Mouse (Mus musculus): ENCODE data around the gene Sesn2.
"Not testable (repeated sequence)": the region's sequence is repeated elsewhere in the genome, so short reads cannot be mapped to it uniquely, and the experiment has no call there.

Sesn2 gene

GRCm38 (mm10) chr4:132510352-132510798, at the start of gene Sesn2:
TSS of gene Sesn2 (minus strand) at chr4:132510501.
- DNase-seq = peak; percentile 97 to 99

- not testable (repeated sequence) for DNase-seq
Observed at GRCm38 (mm10) chr4:132555550-132555949, 45.2 kb upstream of the Sesn2 start.

GRCm38 (mm10) chr4:132554653-132555052, 44.4 kb upstream of the Sesn2 start:
- DNase-seq = no peak

- no peak for DNase-seq
Observed at GRCm38 (mm10) chr4:132554221-132554620, 43.9 kb upstream of the Sesn2 start.

GRCm38 (mm10) chr4:132545851-132546250, 35.5 kb upstream of the Sesn2 start:
- DNase-seq = peak; percentile 70 to 75

- DNase-seq = no peak
Observed at GRCm38 (mm10) chr4:132542724-132543123, 32.4 kb upstream of the Sesn2 start.

GRCm38 (mm10) chr4:132541413-132541812, 31.1 kb upstream of the Sesn2 start:
- no peak for DNase-seq

GRCm38 (mm10) chr4:132539481-132539880, 29.2 kb upstream of the Sesn2 start:
- no peak for DNase-seq

GRCm38 (mm10) chr4:132535406-132536121, 25.3 kb upstream of the Sesn2 start, which contains the start of gene Dnajc8:
TSS of gene Dnajc8 (plus strand) at chr4:132535550.
- DNase-seq = peak; percentile 98

- DNase-seq = peak; percentile 93 to 96
Observed at GRCm38 (mm10) chr4:132532981-132533916, 22.9 kb upstream of the Sesn2 start, which contains the start of gene Atpif1. TSS of gene Atpif1 (minus strand) at chr4:132533659.

GRCm38 (mm10) chr4:132532496-132532895, 22.2 kb upstream of the Sesn2 start:
- DNase-seq = peak in 1 of 2 experiments; percentile 50

- DNase-seq = no peak
Observed at GRCm38 (mm10) chr4:132530033-132530804, 19.9 kb upstream of the Sesn2 start.

GRCm38 (mm10) chr4:132529344-132529743, 19.0 kb upstream of the Sesn2 start:
- peak in 1 of 2 experiments; percentile 25 for DNase-seq

- DNase-seq = no peak
Observed at GRCm38 (mm10) chr4:132527917-132528522, 17.7 kb upstream of the Sesn2 start.

GRCm38 (mm10) chr4:132526678-132527077, 16.4 kb upstream of the Sesn2 start:
- no peak for DNase-seq

GRCm38 (mm10) chr4:132524808-132525207, 14.5 kb upstream of the Sesn2 start:
- DNase-seq = no peak

GRCm38 (mm10) chr4:132524321-132524741, 14.0 kb upstream of the Sesn2 start:
- DNase-seq = peak in 1 of 2 experiments; percentile 37

GRCm38 (mm10) chr4:132519188-132519587, 8.9 kb upstream of the Sesn2 start:
- no peak for DNase-seq

GRCm38 (mm10) chr4:132518066-132518465, 7.8 kb upstream of the Sesn2 start:
- DNase-seq = peak; percentile 37 to 63

GRCm38 (mm10) chr4:132515369-132516155, 5.3 kb upstream of the Sesn2 start:
- peak; percentile 90 to 95 for DNase-seq

- DNase-seq = peak; percentile 91 to 93
Observed at GRCm38 (mm10) chr4:132514555-132515135, 4.3 kb upstream of the Sesn2 start.

Data from kidney, postnatal 4 days (tissue).